Mouse (Mus musculus) embryonic facial prominence, embryonic 15.5 days (tissue): ENCODE results near the gene Ky. TPM values are rescaled to one million over a fixed set of nuclear protein-coding genes. Genes with fewer than 3 reads are reported as not detected.

ENCODE experiments used
- ATAC-seq: fragments of 200-750 bp; cut with Nextera tagmentation; 2 replicates; pipeline ENCODE4 v1.8.0; 2017; ENCODE audit warnings: low read depth, moderate TSS enrichment; ENCODE audit not compliant: insufficient number of reproducible peaks, low FRiP score, low TSS enrichment
- H3K27ac ChIP-seq: fragments of 300-500 bp; sonication (generic); replicated peaks from 2 replicates; pipeline ENCODE4 v1.5.1; 2015; ENCODE audit warnings: mild to moderate bottlenecking, inconsistent platforms
- H3K27me3 ChIP-seq: fragments of 300-500 bp; sonication (generic); 2 replicates; pipeline ENCODE4 v1.6.1; 2015; ENCODE audit warnings: inconsistent platforms
- H3K36me3 ChIP-seq: fragments of 300-500 bp; sonication (generic); 2 replicates; pipeline ENCODE4 v1.6.1; 2015; ENCODE audit warnings: mild to moderate bottlenecking, inconsistent platforms
- H3K4me1 ChIP-seq: fragments of 300-500 bp; sonication (generic); 2 replicates; pipeline ENCODE4 v1.6.1; 2015; ENCODE audit warnings: inconsistent platforms
- H3K4me2 ChIP-seq: fragments of 300-500 bp; sonication (generic); replicated peaks from 2 replicates; pipeline ENCODE4 v1.6.1; 2015; ENCODE audit warnings: mild to moderate bottlenecking, inconsistent platforms
- H3K4me3 ChIP-seq: fragments of 300-500 bp; sonication (generic); replicated peaks from 2 replicates; pipeline ENCODE4 v1.5.1; 2015; ENCODE audit warnings: mild to moderate bottlenecking, inconsistent platforms
- H3K9ac ChIP-seq: fragments of 300-500 bp; sonication (generic); 2 replicates; pipeline ENCODE4 v1.6.1; 2015; ENCODE audit warnings: inconsistent platforms
- H3K9me3 ChIP-seq: fragments of 300-500 bp; sonication (generic); replicated peaks from 2 replicates; pipeline ENCODE4 v1.6.1; 2016; ENCODE audit warnings: inconsistent platforms
- WGBS: fragments of 180-500 bp; shearing (Covaris S2); methylation state at CpG from one replicate; pipeline ENCODE4 v1.1.7; 2015; 5-methylcytosine and 5-hydroxymethylcytosine counted together
- polyA plus RNA-seq: library from polyadenylated mRNA; unstranded; fragments of >200 nt; fragmentation: Nextera tagmentation; extraction: Ambion mirVana; gene quantifications from 2 replicates; pipeline ENCODE4 v1.2.1, GENCODE M21; 2015

The Ky gene
- polyA plus RNA-seq, 1 experiment from 2014 or later: 0.68 TPM

GRCm38 (mm10) chr9:102504716-102505378 lies 703 bp upstream of the Ky start:
- Histone ChIP-seq H3K9ac (no peak overlapping the region), H3K27ac (no peak overlapping the region), H3K4me1 (peaks cover 11% of the 10 kb centered on the region; the same call in 1 of the 2 replicates), H3K4me2 (no peak overlapping the region), H3K9me3 (no peaks in the 10 kb centered on the region), H3K36me3 (no peaks in the 10 kb centered on the region), H3K4me3 (no peak overlapping the region), H3K27me3 (peaks cover 31% of the 10 kb centered on the region)
- 72% methylated on average over 3 of the region's 3 CpGs for WGBS
- ATAC-seq: no peak

DNA sequence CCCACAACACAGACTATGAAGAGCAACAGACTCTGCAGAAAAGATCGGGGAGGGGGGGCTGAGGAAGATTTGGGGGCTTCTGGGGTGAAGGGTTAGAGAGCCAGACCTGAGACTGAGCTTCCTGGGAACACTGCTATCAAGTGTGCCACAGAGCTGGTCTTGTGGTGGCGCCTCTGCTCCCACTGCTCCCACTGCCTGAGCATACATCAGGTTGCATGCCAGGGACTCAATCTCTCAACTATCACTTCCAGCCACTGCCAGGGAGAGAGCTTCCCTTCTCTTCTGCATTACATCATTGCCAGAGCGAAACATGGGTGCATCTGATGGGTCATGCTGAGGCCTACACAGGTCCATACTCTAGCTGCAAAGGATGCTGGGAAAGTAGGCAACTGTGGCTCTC lies 2.8 kb downstream of the Ky start:
- ATAC-seq: no peak

GRCm38 (mm10) chr9:102511423-102511822 lies 5.9 kb downstream of the Ky start:
- Histone ChIP-seq H3K27ac (no peak overlapping the region), H3K36me3 (no peaks in the 10 kb centered on the region), H3K4me2 (no peak overlapping the region), H3K9me3 (no peaks in the 10 kb centered on the region), H3K9ac (no peak overlapping the region), H3K4me1 (0 out of 2 replicates have a peak, but pooled peaks cover 1% of the 10 kb centered on the region), H3K27me3 (peaks cover 14% of the 10 kb centered on the region), H3K4me3 (no peak overlapping the region)
- WGBS: 28% methylated on average over 8 of the region's 8 CpGs
- ATAC-seq: peak; percentile 85

More for the DNA sequence above, 2.8 kb downstream of the Ky start:
- 87% methylated on average over 3 of the region's 3 CpGs for WGBS
- Histone ChIP-seq H3K4me2 (no peak overlapping the region), H3K9ac (no peak overlapping the region), H3K4me3 (no peak overlapping the region), H3K4me1 (peaks cover 11% of the 10 kb centered on the region; the same call in 1 of the 2 replicates), H3K36me3 (no peaks in the 10 kb centered on the region), H3K9me3 (no peaks in the 10 kb centered on the region), H3K27ac (no peak overlapping the region), H3K27me3 (peaks cover 31% of the 10 kb centered on the region)

DNA sequence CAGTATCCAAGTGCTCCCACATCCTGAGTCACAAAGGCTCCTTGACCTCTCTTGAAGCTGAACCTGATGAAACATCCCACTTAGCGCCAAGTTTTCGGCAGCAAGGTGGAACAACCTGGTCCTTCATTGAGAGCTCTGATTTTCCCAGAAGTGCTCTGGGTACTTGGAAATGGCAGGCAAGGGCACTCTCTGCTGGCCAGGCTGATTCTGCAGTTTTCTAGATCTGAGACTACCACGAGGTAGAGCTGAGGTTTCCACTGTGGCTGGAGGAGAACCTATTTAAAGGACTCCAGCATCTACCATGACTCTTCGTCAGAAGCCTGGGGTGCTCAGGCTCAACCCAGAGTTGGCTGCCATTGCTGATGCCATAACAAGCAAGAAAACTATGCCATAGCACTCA lies 8.0 kb downstream of the Ky start:
- 79% methylated on average over 4 of the region's 4 CpGs for WGBS
- Histone ChIP-seq H3K36me3 (no peaks in the 10 kb centered on the region), H3K27me3 (no peaks in the 10 kb centered on the region), H3K27ac (no peak overlapping the region), H3K4me3 (no peak overlapping the region), H3K9ac (no peak overlapping the region), H3K4me1 (no peaks in the 10 kb centered on the region), H3K9me3 (no peaks in the 10 kb centered on the region), H3K4me2 (no peak overlapping the region)
- ATAC-seq: no peak

DNA sequence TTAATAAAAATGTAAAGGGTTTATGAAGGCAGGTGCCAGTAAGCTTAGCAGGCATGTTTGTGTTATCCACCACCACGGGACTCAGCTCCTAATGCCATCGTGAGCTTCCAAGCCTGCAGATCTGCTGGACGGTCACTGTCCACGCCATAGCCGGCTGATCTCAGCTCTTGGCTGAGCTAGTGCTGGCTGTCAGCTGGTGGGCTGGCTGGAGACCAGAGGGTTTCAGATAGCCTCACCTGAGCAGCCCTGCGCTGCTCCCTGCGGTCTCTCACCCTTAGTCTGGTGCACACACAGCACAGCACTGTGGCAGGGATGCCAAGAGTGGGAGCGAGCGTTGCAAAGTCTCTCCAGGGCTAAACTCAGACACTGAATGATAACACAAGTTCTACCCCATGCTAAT lies 12.9 kb downstream of the Ky start:
- Histone ChIP-seq H3K36me3 (no peaks in the 10 kb centered on the region), H3K4me2 (no peak overlapping the region), H3K4me3 (no peak overlapping the region), H3K9ac (no peak overlapping the region), H3K27me3 (no peaks in the 10 kb centered on the region), H3K9me3 (no peaks in the 10 kb centered on the region), H3K4me1 (no peaks in the 10 kb centered on the region), H3K27ac (no peak overlapping the region)
- whole genome bisulfite sequencing: 89% methylated on average over 9 of the region's 9 CpGs
- no peak for ATAC-seq

- Histone ChIP-seq H3K9me3 (no peaks in the 10 kb centered on the region), H3K27me3 (no peaks in the 10 kb centered on the region), H3K4me3 (no peak overlapping the region), H3K4me2 (no peak overlapping the region), H3K4me1 (no peaks in the 10 kb centered on the region), H3K9ac (no peak overlapping the region), H3K27ac (no peak overlapping the region), H3K36me3 (no peaks in the 10 kb centered on the region)
- WGBS: 75% methylated on average over 4 of the region's 4 CpGs
- no peak for ATAC-seq
These were observed 15.8 kb downstream of the Ky start for GRCm38 (mm10) chr9:102521396-102521795.

DNA sequence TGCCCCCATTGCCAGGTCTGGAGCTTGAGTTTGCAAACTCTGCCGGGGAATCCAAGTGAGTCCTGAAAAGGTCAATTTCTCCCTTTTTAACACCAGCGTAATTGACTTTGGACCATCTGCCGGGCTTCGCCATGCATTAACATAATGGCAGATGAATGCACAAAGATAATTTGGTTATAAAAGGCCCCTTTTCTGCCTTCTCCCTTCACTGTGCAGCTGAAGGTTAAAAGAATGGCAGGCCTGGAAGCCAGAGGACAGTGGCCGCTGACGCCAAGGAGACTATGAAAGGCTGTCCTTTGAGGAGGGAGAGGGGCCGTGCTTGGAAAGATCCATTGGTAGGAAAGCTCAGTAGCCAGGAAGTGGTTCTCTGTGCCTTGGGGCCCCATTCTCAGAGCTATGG lies 22.6 kb downstream of the Ky start:
- H3K9ac ChIP-seq: no peak overlapping the region
- H3K9me3 ChIP-seq: no peaks in the 10 kb centered on the region
- no peaks in the 10 kb centered on the region for H3K27me3 ChIP-seq
- no peak overlapping the region for H3K4me3 ChIP-seq
- H3K27ac ChIP-seq: no peak overlapping the region
- 77% methylated on average over 7 of the region's 7 CpGs for WGBS
- no peaks in the 10 kb centered on the region for H3K36me3 ChIP-seq
- ATAC-seq: no peak
- no peak overlapping the region for H3K4me2 ChIP-seq
- no peaks in the 10 kb centered on the region for H3K4me1 ChIP-seq

GRCm38 (mm10) chr9:102528561-102528960 lies 23.0 kb downstream of the Ky start:
- Histone ChIP-seq H3K9ac (no peak overlapping the region), H3K4me1 (no peaks in the 10 kb centered on the region), H3K4me3 (no peak overlapping the region), H3K27ac (no peak overlapping the region), H3K4me2 (no peak overlapping the region), H3K9me3 (no peaks in the 10 kb centered on the region), H3K36me3 (no peaks in the 10 kb centered on the region), H3K27me3 (no peaks in the 10 kb centered on the region)
- 77% methylated on average over 7 of the region's 7 CpGs for WGBS
- ATAC-seq: no peak; the same call in 1 of the 2 replicates

GRCm38 (mm10) chr9:102529008-102529407 lies 23.5 kb downstream of the Ky start:
- Histone ChIP-seq H3K4me2 (no peak overlapping the region), H3K27me3 (no peaks in the 10 kb centered on the region), H3K4me1 (no peaks in the 10 kb centered on the region), H3K27ac (no peak overlapping the region), H3K4me3 (no peak overlapping the region), H3K36me3 (no peaks in the 10 kb centered on the region), H3K9ac (no peak overlapping the region), H3K9me3 (no peaks in the 10 kb centered on the region)
- no peak for ATAC-seq
- 73% methylated on average over 3 of the region's 3 CpGs for WGBS

DNA sequence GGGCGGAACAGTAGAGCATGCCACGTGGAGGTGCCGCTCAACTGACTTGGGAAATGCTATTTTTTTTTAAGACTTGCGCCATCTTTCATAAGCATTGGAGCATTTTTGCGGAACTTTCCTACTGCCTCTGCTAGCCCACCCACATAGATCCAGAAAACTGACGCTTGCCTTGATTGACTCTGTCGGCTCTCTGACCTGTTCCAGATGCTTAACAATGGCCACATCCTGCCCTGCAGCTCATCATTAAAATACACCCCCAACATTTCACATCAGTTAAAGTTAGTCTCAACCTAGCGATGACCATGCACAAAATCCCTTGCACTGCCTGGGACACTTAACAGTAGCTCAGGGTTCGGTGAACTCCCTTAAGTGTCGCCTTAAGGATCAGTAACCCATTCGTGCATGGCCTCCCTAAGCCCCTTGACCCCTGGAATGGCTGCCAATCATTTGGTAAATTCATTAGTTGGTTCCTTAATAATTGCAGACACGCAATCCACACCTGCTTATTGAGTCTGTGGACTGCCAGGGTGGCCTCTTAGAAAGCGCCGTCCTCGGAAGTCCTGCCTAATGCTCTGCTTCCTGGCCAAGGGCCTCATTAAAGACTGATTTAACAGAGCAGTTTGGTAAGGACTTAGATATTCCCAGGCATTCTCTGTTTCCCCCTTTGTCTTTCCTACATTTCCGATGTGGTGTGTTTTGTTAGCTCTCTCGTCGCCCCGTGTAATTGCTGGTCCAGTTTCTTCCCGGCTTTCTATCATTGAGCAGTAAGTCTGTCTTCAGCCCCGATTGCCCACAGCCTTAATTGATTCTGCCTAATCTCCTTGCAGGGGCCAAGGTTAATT lies 25.7 kb downstream of the Ky start:
- Histone ChIP-seq H3K4me1 (no peaks in the 10 kb centered on the region), H3K9me3 (no peaks in the 10 kb centered on the region), H3K4me2 (no peak overlapping the region), H3K9ac (no peak overlapping the region), H3K27me3 (no peaks in the 10 kb centered on the region), H3K4me3 (no peak overlapping the region), H3K36me3 (no peaks in the 10 kb centered on the region), H3K27ac (no peak overlapping the region)
- 41% methylated on average over 21 of the region's 21 CpGs for WGBS
- ATAC-seq: no peak

- WGBS: 85% methylated on average over 4 of the region's 4 CpGs
- no peaks in the 10 kb centered on the region for H3K9me3 ChIP-seq
- ATAC-seq: no peak
- H3K4me1 ChIP-seq: no peaks in the 10 kb centered on the region
- H3K36me3 ChIP-seq: no peaks in the 10 kb centered on the region
- H3K4me2 ChIP-seq: no peak overlapping the region
- H3K27ac ChIP-seq: no peak overlapping the region
- no peak overlapping the region for H3K4me3 ChIP-seq
- H3K9ac ChIP-seq: no peak overlapping the region
- no peaks in the 10 kb centered on the region for H3K27me3 ChIP-seq
These were observed 31.4 kb downstream of the Ky start for GRCm38 (mm10) chr9:102536968-102537367.
